Mouse (Mus musculus): ENCODE results near the gene Vmn2r49.
"Not testable (repeated sequence)": the region's sequence is repeated elsewhere in the genome, so short reads cannot be mapped to it uniquely, and the experiment has no call there.

Gene Vmn2r49

DNA sequence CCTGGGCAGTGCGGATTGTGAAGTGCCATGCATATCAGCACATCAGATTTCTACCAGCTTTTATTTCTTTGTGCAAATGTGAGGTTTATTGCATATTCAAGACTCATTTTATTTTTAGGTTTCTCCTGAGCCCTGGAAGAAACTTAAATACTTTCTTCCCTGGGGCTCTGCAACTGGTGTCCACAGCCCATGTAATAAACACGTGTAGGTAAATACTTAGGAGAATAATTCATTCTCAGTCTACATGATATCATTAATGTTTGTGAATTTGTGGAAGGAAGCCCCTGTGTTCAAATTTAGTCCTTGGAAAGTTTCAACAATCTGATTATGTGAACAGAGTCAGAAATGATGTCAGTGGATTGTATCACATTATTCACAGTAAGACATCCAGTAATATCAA, at the start of gene Vmn2r49:
Vmn2r49 (minus strand) TSS at position 101 of the 400 bp plus-strand sequence.
- DNase-seq (ENCODE audit: low spot score): not testable (repeated sequence)

DNA sequence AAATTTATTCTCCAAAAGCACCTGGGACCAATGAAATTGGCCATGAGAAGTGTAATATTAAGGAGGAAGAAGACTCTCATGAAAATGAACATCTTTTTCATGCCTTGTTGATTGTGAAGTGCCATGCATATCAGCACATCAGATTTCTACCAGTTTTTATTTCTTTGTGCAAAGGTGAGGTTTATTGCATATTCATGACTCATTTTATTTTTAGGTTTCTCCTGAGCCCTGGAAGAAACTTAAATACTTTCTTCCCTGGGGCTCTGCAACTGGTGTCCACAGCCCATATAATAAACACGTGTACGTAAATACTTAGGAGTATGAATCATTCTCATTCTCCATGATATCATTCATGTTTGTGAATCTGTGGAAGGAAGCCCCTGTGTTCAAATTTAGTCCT, 38.6 kb downstream of the Vmn2r49 start, which contains the start of gene Vmn2r48:
Vmn2r48 (minus strand) TSS at position 101 of the 400 bp plus-strand sequence.
- DNase-seq (ENCODE audit: low spot score): not testable (repeated sequence)
